Mouse (Mus musculus) stomach, postnatal 0 days (tissue): Measurements from ENCODE around the gene Slc7a15. TPM values are rescaled to one million over a fixed set of nuclear protein-coding genes. Genes with fewer than 3 reads are reported as not detected.

Source experiments
- ATAC-seq: fragments of 200-750 bp; cut with Nextera tagmentation; 2 replicates; pipeline ENCODE4 v1.8.0; 2017; ENCODE audit not compliant: low FRiP score, low TSS enrichment
- DNase-seq: peaks from one replicate; pipeline ENCODE4 v3.0.0-alpha.2; 2016; ENCODE audit warnings: low spot score
- H3K27ac ChIP-seq: fragments of 300-500 bp; sonication (generic); replicated peaks from 2 replicates; pipeline ENCODE4 v1.5.1; 2014; ENCODE audit warnings: mild to moderate bottlenecking, control low read depth
- H3K27me3 ChIP-seq: fragments of 300-500 bp; sonication (generic); 2 replicates; pipeline ENCODE4 v1.6.1; 2014; ENCODE audit warnings: low read length; ENCODE audit not compliant: control insufficient read depth, insufficient read depth
- H3K36me3 ChIP-seq: fragments of 300-500 bp; sonication (generic); 2 replicates; pipeline ENCODE4 v1.6.1; 2014; ENCODE audit warnings: low read length, mixed read lengths; ENCODE audit not compliant: control insufficient read depth, insufficient read depth
- H3K4me1 ChIP-seq: fragments of 300-500 bp; sonication (generic); replicated peaks from 2 replicates; pipeline ENCODE4 v1.6.1; 2014; ENCODE audit warnings: antibody characterized with exemption; ENCODE audit not compliant: control insufficient read depth, insufficient read depth
- H3K4me2 ChIP-seq: fragments of 300-500 bp; sonication (generic); replicated peaks from 2 replicates; pipeline ENCODE4 v1.6.1; 2014; ENCODE audit warnings: low read depth, mild to moderate bottlenecking, control low read depth, moderate library complexity
- H3K4me3 ChIP-seq: fragments of 300-500 bp; sonication (generic); 2 replicates; pipeline ENCODE4 v1.5.1; 2014; ENCODE audit warnings: low read depth, low read length, control low read depth
- H3K9ac ChIP-seq: fragments of 300-500 bp; sonication (generic); 2 replicates; pipeline ENCODE4 v1.6.1; 2014; ENCODE audit warnings: mild to moderate bottlenecking, low read length, control low read depth, mixed read lengths
- H3K9me3 ChIP-seq: fragments of 300-500 bp; sonication (generic); 2 replicates; pipeline ENCODE4 v1.6.1; 2016; ENCODE audit warnings: low read length; ENCODE audit not compliant: control insufficient read depth
- CTCF ChIP-seq: IDR thresholded peaks from 2 replicates; pipeline ENCODE4 v1.5.1; 2016; ENCODE audit warnings: antibody characterized with exemption, low read depth, mild to moderate bottlenecking, moderate library complexity
- EP300 ChIP-seq: optimal IDR thresholded peaks from 2 replicates; pipeline ENCODE3; 2016; ENCODE audit warnings: antibody characterized with exemption
- WGBS: fragments of 180-500 bp; shearing (Covaris S2); extraction: QIAGEN DNeasy Blood & Tissue Kit; methylation state at CpG from one replicate; pipeline ENCODE4 v1.1.7; 2014; 5-methylcytosine and 5-hydroxymethylcytosine counted together
- polyA plus RNA-seq: library from polyadenylated mRNA; unstranded; fragments of >200 nt; fragmentation: Nextera tagmentation; extraction: Ambion mirVana; gene quantifications from 2 replicates; pipeline ENCODE4 v1.2.1, GENCODE M21; 2015

Gene Slc7a15
- polyA plus RNA-seq, 1 experiment from 2014 or later, result not detected

- no peak overlapping the region for H3K4me3 ChIP-seq
- 0 out of 2 replicates have a peak overlapping the region, but pooled peaks have one; percentile 2 for H3K9ac ChIP-seq
- H3K36me3 ChIP-seq, result no peaks in the 10 kb centered on the region
- no peak for ATAC-seq
- no peaks in the 10 kb centered on the region; the same call in 1 of the 2 replicates for H3K4me1 ChIP-seq
- no peak overlapping the region; the same call in 1 of the 2 replicates for H3K4me2 ChIP-seq
- TF ChIP-seq CTCF (no peak), EP300 (no peak)
- H3K9me3 ChIP-seq, result no peaks in the 10 kb centered on the region
- H3K27me3 ChIP-seq, result no peaks in the 10 kb centered on the region
- WGBS, result 55% methylated on average over 14 of the region's 14 CpGs
- no peak for DNase-seq
- peak overlapping the region; percentile 93 for H3K27ac ChIP-seq
Observed at GRCm38 (mm10) chr12:8501571-8502305, 97.1 kb downstream of the Slc7a15 start.

- TF ChIP-seq CTCF, result no peak
- TF ChIP-seq EP300, result no peak
- no peak for ATAC-seq
- H3K4me2 ChIP-seq, result peak overlapping the region; percentile 75
- H3K9ac ChIP-seq, result peak overlapping the region; percentile 73
- WGBS, result 52% methylated on average over 17 of the region's 17 CpGs
- DNase-seq, result no peak
- peak overlapping the region; percentile 93 for H3K27ac ChIP-seq
- no peaks in the 10 kb centered on the region for H3K36me3 ChIP-seq
- peak overlapping the region; percentile 92 for H3K4me3 ChIP-seq
- peaks cover 4% of the 10 kb centered on the region; the same call in 1 of the 2 replicates for H3K4me1 ChIP-seq
- H3K27me3 ChIP-seq, result no peaks in the 10 kb centered on the region
- H3K9me3 ChIP-seq, result no peaks in the 10 kb centered on the region
Observed at GRCm38 (mm10) chr12:8500597-8501570, 98.0 kb downstream of the Slc7a15 start.

DNA sequence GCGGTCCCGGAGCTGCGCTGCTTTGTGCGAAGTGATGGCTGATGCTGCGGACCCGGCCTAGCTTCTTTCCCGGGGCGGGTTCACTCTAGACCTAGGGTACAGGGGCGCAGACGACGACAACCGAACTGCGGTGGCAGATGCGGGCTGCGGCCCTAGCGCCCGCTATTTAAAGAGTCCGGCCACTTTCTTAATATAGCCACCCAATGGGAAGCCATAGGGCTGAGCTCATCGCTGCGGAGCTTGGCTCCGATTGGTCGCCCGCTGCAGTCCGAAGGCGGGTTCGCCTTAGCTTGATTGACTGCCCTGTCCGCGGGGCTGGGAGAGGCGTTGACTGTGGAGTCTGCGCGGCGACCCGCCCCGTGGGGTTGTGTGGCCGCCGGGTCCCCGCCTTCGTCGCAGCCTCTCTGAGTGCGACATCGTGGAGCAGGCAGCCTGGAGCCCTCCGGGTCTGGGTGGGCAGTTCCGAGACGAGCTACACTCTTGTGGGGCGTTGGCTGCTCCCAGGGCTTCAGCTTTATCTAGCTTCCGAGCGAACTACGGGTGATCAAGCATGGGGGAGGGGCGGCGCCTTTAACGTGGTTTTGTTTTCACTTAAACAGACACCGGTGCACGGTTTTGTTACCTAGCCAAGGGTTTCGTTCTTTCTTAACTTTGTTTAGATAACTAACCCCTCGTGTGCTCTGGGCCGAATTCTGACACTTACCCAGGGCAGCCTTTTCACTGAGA lies 98.8 kb downstream of the Slc7a15 start, which contains the start of gene Rhob:
Gene Rhob, minus strand, starts transcription at position 139 of the 726 bp plus-strand sequence.
- Histone ChIP-seq H3K9me3 (no peaks in the 10 kb centered on the region), H3K27ac (peak within 1 kb of the TSS; percentile 100), H3K4me3 (peak within 1 kb of the TSS; percentile 92), H3K27me3 (no peaks in the 10 kb centered on the region), H3K4me2 (peak within 1 kb of the TSS; percentile 92), H3K36me3 (no peaks in the 10 kb centered on the region), H3K9ac (peak within 1 kb of the TSS; percentile 100), H3K4me1 (peaks cover 4% of the 10 kb centered on the region; the same call in 1 of the 2 replicates)
- TF ChIP-seq EP300 (no peak), CTCF (no peak; the same call in 1 of the 2 replicates)
- DNase-seq (peak; percentile 96), ATAC-seq (peak; percentile 97)
- WGBS, result under 1% methylated on average over 54 of the region's 56 CpGs

DNA sequence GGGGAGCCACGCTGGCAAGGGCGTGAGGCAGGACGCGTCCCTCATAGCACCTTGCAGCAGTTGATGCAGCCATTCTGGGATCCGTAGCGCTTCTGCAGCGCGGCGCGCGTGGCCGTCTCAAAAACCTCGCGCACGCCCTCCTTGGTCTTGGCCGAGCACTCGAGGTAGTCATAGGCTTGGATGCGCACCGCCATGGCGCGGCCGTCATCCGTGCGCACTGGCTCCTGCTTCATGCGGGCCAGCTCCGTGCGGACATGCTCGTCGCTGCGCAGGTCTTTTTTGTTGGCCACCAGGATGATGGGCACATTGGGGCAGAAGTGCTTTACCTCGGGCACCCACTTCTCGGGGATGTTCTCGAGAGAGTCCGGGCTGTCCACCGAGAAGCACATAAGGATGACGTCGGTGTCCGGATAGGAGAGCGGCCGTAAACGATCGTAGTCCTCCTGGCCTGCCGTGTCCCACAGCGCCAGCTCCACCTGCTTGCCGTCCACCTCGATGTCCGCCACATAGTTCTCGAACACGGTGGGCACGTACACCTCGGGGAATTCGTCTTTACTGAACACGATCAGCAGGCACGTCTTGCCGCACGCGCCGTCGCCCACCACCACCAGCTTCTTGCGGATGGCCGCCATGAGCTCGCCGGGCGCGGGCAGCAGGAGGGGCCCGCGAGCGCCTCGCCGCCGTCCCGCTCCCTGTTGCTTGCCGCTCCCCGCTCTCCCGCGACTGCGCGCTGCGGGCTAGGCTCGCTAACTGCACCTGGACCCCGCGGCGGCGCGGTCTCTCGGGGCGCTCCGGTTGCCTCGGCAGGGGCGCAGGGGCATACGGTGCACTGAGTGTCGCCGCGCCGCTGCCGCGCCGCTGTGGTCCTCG lies 99.6 kb downstream of the Slc7a15 start:
- no peaks in the 10 kb centered on the region for H3K27me3 ChIP-seq
- DNase-seq (peak; percentile 70), ATAC-seq (peak; percentile 18; the same call in 1 of the 2 replicates)
- peak overlapping the region; percentile 100 for H3K27ac ChIP-seq
- no peaks in the 10 kb centered on the region for H3K36me3 ChIP-seq
- peak overlapping the region; percentile 92 for H3K4me2 ChIP-seq
- H3K4me1 ChIP-seq, result peaks cover 4% of the 10 kb centered on the region; the same call in 1 of the 2 replicates
- H3K9ac ChIP-seq, result peak overlapping the region; percentile 100
- no peaks in the 10 kb centered on the region for H3K9me3 ChIP-seq
- 1% methylated on average over 88 of the region's 99 CpGs for WGBS
- H3K4me3 ChIP-seq, result peak overlapping the region; percentile 92
- TF ChIP-seq EP300 (no peak), CTCF (no peak; the same call in 1 of the 2 replicates)

- 5% methylated on average over 9 of the region's 13 CpGs for WGBS
Observed at GRCm38 (mm10) chr12:8498591-8499000, 100.3 kb downstream of the Slc7a15 start.

More at GRCm38 (mm10) chr12:8498591-8499000, 100.3 kb downstream of the Slc7a15 start:
- TF ChIP-seq CTCF, result peak; percentile 51
- TF ChIP-seq EP300, result no peak
- no peaks in the 10 kb centered on the region for H3K9me3 ChIP-seq
- H3K27ac ChIP-seq, result peak overlapping the region; percentile 100
- DNase-seq, result peak; percentile 73
- H3K4me2 ChIP-seq, result peak overlapping the region; percentile 92
- peak overlapping the region; percentile 92 for H3K4me3 ChIP-seq
- peak overlapping the region; percentile 100 for H3K9ac ChIP-seq
- H3K27me3 ChIP-seq, result no peaks in the 10 kb centered on the region
- no peak for ATAC-seq
- H3K36me3 ChIP-seq, result no peaks in the 10 kb centered on the region
- peaks cover 4% of the 10 kb centered on the region; the same call in 1 of the 2 replicates for H3K4me1 ChIP-seq
